Mouse (Mus musculus): Measurements from ENCODE around the gene Camk2g. TPM values are rescaled to one million over a fixed set of nuclear protein-coding genes. Genes with fewer than 3 reads are reported as not detected.

Camk2g gene
- polyA plus RNA-seq, 1 experiment = 0.35 TPM

GRCm38 (mm10) chr14:20780217-20780616 is 13.7 kb downstream of the Camk2g start:
- H3K4me1 ChIP-seq (ENCODE audit: control insufficient read depth) = no peaks in the 10 kb centered on the region; the same call in 1 of the 2 replicates
- no peaks in the 10 kb centered on the region for H3K9me3 ChIP-seq (ENCODE audit: control insufficient read depth, low read length)
- TF ChIP-seq TAL1 (IDR thresholded peaks at IDR 0.05; ENCODE audit: low read length) = no peak
- TF ChIP-seq GATA1 (IDR thresholded peaks at IDR 0.05; ENCODE audit: low read length) = no peak
- H3K27me3 ChIP-seq (ENCODE audit: control insufficient read depth) = no peaks in the 10 kb centered on the region
- H3K4me3 ChIP-seq (replicated peaks) = no peak overlapping the region
- peaks cover 33% of the 10 kb centered on the region for H3K36me3 ChIP-seq (ENCODE audit: control insufficient read depth)

DNA sequence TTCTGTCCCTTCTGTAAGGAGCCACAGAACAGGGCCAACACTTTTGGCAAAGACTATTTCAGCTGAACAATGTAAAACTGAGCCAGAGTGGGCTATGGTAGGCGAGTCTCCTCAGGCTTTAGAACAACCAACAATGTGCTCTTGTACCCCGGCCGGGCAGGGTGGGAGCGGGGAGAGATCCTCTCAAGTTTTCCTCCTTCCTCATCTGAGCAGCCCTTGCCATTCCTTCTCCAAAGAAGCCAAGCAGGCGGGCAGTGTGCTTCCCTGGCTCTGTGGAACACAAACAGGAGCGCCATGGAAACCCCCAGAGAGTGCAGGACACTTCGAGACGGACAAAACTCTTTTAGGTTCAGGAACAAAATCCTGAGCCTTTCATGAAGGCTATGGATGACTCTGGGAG is 15.4 kb downstream of the Camk2g start:
- Histone ChIP-seq H3K4me1 (ENCODE audit: control insufficient read depth) (no peaks in the 10 kb centered on the region), H3K36me3 (ENCODE audit: control insufficient read depth) (peaks cover 23% of the 10 kb centered on the region), H3K9me3 (ENCODE audit: control insufficient read depth, low read length) (no peaks in the 10 kb centered on the region), H3K4me3 (replicated peaks) (no peak overlapping the region), H3K27me3 (ENCODE audit: control insufficient read depth) (no peaks in the 10 kb centered on the region)
- no peak for TF ChIP-seq GATA1 (IDR thresholded peaks at IDR 0.05; ENCODE audit: low read length)
- TF ChIP-seq TAL1 (IDR thresholded peaks at IDR 0.05; ENCODE audit: low read length) = no peak

- no peaks in the 10 kb centered on the region for H3K9me3 ChIP-seq (ENCODE audit: control insufficient read depth, low read length)
- H3K4me1 ChIP-seq (ENCODE audit: control insufficient read depth) = peaks cover 2% of the 10 kb centered on the region
- no peaks in the 10 kb centered on the region for H3K27me3 ChIP-seq (ENCODE audit: control insufficient read depth)
- H3K4me3 ChIP-seq (replicated peaks) = no peak overlapping the region
- H3K36me3 ChIP-seq (ENCODE audit: control insufficient read depth) = peaks cover 16% of the 10 kb centered on the region
- no peak for TF ChIP-seq GATA1 (IDR thresholded peaks at IDR 0.05; ENCODE audit: low read length)
- TF ChIP-seq TAL1 (IDR thresholded peaks at IDR 0.05; ENCODE audit: low read length) = no peak
Observed at GRCm38 (mm10) chr14:20775661-20776060, 18.2 kb downstream of the Camk2g start.

DNA sequence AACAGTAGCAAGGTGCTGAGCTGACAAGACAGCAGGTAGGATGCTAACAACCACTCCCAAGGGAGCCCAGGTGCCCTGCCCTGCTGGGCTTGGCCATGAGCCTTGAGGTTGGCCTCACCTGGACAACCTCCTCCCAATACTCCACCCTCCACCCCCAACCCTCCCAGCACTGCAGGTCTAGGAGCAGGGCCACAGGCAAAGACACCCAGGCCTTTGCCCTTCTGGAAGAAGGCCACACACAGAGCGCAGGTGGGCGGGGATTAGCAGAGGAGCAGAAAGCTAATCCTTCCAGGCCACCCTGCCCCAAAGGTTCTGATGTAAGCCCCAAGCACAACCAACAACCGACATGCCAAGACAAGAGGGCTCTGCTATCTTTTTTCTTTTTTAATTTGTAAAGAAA is 20.5 kb downstream of the Camk2g start:
- TF ChIP-seq TAL1 (IDR thresholded peaks at IDR 0.05; ENCODE audit: low read length) (no peak), GATA1 (IDR thresholded peaks at IDR 0.05; ENCODE audit: low read length) (no peak)
- Histone ChIP-seq H3K27me3 (ENCODE audit: control insufficient read depth) (no peaks in the 10 kb centered on the region), H3K9me3 (ENCODE audit: control insufficient read depth, low read length) (no peaks in the 10 kb centered on the region), H3K36me3 (ENCODE audit: control insufficient read depth) (peaks cover 20% of the 10 kb centered on the region), H3K4me1 (ENCODE audit: control insufficient read depth) (peaks cover 2% of the 10 kb centered on the region), H3K4me3 (replicated peaks) (no peak overlapping the region)

GRCm38 (mm10) chr14:20772808-20773207 is 21.1 kb downstream of the Camk2g start:
- TF ChIP-seq TAL1 (IDR thresholded peaks at IDR 0.05; ENCODE audit: low read length) = no peak
- TF ChIP-seq GATA1 (IDR thresholded peaks at IDR 0.05; ENCODE audit: low read length) = no peak
- Histone ChIP-seq H3K27me3 (ENCODE audit: control insufficient read depth) (no peaks in the 10 kb centered on the region), H3K4me1 (ENCODE audit: control insufficient read depth) (peaks cover 2% of the 10 kb centered on the region), H3K4me3 (replicated peaks) (no peak overlapping the region), H3K9me3 (ENCODE audit: control insufficient read depth, low read length) (no peaks in the 10 kb centered on the region), H3K36me3 (ENCODE audit: control insufficient read depth) (peaks cover 18% of the 10 kb centered on the region)

DNA sequence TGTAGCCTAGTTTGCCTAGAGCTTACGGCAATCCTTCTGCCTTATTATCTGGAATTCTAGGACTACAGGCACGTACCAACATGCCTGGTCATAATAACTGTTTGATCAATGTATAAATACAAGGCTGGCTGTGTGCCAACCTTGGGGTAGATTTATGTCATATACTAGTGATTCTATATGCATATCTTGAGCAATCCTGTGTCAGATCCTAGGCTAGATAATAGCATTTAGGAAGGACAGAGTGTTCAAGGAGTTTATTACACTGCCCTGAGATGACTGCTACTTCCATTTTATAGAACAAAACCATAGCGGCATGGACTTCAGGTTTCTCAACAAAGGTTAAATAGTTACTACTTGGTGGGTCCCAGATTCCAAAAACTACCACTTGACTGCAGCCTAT is 21.9 kb downstream of the Camk2g start:
- no peak for TF ChIP-seq TAL1 (IDR thresholded peaks at IDR 0.05; ENCODE audit: low read length)
- TF ChIP-seq GATA1 (IDR thresholded peaks at IDR 0.05; ENCODE audit: low read length) = no peak
- no peaks in the 10 kb centered on the region for H3K9me3 ChIP-seq (ENCODE audit: control insufficient read depth, low read length)
- no peaks in the 10 kb centered on the region for H3K27me3 ChIP-seq (ENCODE audit: control insufficient read depth)
- H3K36me3 ChIP-seq (ENCODE audit: control insufficient read depth) = peaks cover 14% of the 10 kb centered on the region
- no peak overlapping the region for H3K4me3 ChIP-seq (replicated peaks)
- peaks cover 2% of the 10 kb centered on the region for H3K4me1 ChIP-seq (ENCODE audit: control insufficient read depth)

DNA sequence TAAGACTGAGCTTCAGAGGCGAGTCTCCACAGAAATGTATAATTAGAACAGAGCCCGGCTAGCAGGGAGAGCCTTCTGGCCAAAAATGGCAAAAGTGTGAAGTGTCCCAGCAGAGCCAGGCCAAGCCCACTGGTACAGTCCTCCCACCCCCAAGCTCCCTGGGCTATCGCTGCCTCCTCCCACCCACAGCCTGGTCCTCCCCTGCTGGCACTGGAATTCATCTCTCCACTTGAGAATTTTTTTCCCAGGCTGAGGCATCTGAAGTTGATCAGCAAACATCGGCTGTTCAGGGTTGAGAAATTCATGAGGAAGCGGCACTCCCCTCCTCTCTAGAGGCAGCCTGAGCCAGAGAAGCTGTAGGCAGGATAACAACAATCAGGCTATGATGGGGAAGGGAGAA is 25.3 kb downstream of the Camk2g start:
- H3K4me3 ChIP-seq (replicated peaks) = no peak overlapping the region
- H3K9me3 ChIP-seq (ENCODE audit: control insufficient read depth, low read length) = no peaks in the 10 kb centered on the region
- peaks cover 7% of the 10 kb centered on the region for H3K4me1 ChIP-seq (ENCODE audit: control insufficient read depth)
- H3K27me3 ChIP-seq (ENCODE audit: control insufficient read depth) = no peaks in the 10 kb centered on the region
- TF ChIP-seq TAL1 (IDR thresholded peaks at IDR 0.05; ENCODE audit: low read length) = no peak
- TF ChIP-seq GATA1 (IDR thresholded peaks at IDR 0.05; ENCODE audit: low read length) = no peak
- peaks cover 33% of the 10 kb centered on the region for H3K36me3 ChIP-seq (ENCODE audit: control insufficient read depth)

GRCm38 (mm10) chr14:20767936-20768335 is 26.0 kb downstream of the Camk2g start:
- no peaks in the 10 kb centered on the region for H3K27me3 ChIP-seq (ENCODE audit: control insufficient read depth)
- H3K9me3 ChIP-seq (ENCODE audit: control insufficient read depth, low read length) = no peaks in the 10 kb centered on the region
- TF ChIP-seq TAL1 (IDR thresholded peaks at IDR 0.05; ENCODE audit: low read length) = no peak
- TF ChIP-seq GATA1 (IDR thresholded peaks at IDR 0.05; ENCODE audit: low read length) = no peak
- no peak overlapping the region for H3K4me3 ChIP-seq (replicated peaks)
- peaks cover 5% of the 10 kb centered on the region for H3K4me1 ChIP-seq (ENCODE audit: control insufficient read depth)
- H3K36me3 ChIP-seq (ENCODE audit: control insufficient read depth) = peaks cover 33% of the 10 kb centered on the region

DNA sequence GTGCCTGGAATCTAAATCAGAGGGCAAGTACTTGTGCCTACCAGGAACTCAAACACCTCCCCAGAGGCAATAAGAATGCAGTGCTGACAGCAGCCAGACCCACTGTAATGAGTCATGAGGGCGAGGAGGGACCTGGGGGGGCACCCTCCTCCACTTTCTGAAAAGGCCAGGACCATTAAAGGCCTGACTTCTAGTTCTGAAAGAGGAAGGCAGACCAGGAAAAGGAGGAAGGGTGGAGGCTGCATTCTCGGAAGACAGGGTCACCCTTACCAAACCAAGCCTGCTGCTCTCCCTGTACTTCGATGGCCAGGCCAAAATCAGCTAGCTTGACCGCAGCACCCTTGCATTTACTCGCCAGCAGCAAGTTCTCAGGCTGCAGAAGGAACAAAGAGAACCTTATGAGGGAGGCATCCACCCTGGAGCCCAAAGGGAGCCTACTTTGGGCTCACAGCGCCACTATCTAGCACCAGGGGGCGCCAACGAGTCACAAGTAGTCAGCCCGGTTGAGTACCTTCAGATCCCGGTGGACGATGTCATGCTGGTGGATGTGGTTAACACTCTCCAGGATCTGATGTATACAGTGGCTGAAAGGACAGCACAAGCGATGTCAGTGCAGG is 28.1 kb downstream of the Camk2g start:
- H3K36me3 ChIP-seq (ENCODE audit: control insufficient read depth) = peaks cover 45% of the 10 kb centered on the region
- TF ChIP-seq TAL1 (IDR thresholded peaks at IDR 0.05; ENCODE audit: low read length) = no peak
- no peak for TF ChIP-seq GATA1 (IDR thresholded peaks at IDR 0.05; ENCODE audit: low read length)
- no peaks in the 10 kb centered on the region for H3K9me3 ChIP-seq (ENCODE audit: control insufficient read depth, low read length)
- peaks cover 5% of the 10 kb centered on the region for H3K4me1 ChIP-seq (ENCODE audit: control insufficient read depth)
- H3K4me3 ChIP-seq (replicated peaks) = no peak overlapping the region
- H3K27me3 ChIP-seq (ENCODE audit: control insufficient read depth) = no peaks in the 10 kb centered on the region

- TF ChIP-seq TAL1 (IDR thresholded peaks at IDR 0.05; ENCODE audit: low read length) (no peak), GATA1 (IDR thresholded peaks at IDR 0.05; ENCODE audit: low read length) (no peak)
- Histone ChIP-seq H3K36me3 (ENCODE audit: control insufficient read depth) (peaks cover 51% of the 10 kb centered on the region), H3K4me3 (replicated peaks) (no peak overlapping the region), H3K9me3 (ENCODE audit: control insufficient read depth, low read length) (no peaks in the 10 kb centered on the region), H3K27me3 (ENCODE audit: control insufficient read depth) (no peaks in the 10 kb centered on the region), H3K4me1 (ENCODE audit: control insufficient read depth) (peaks cover 5% of the 10 kb centered on the region)
Observed at GRCm38 (mm10) chr14:20764942-20765341, 28.9 kb downstream of the Camk2g start.
